Mouse (Mus musculus) granulocyte monocyte progenitor cell, adult 5-6 weeks (primary cell): ENCODE measurements at regions not wholly inside any gene's neighbourhood (a gene's known extent, or its start where the extent isn't known, plus 50 kb on each side); places are given as distances from the start of the nearest gene placed in this dataset.

Experiments
- ATAC-seq: replicated peaks from 2 replicates; pipeline ENCODE4 v1.8.0; 2016; ENCODE audit warnings: mild to moderate bottlenecking, moderate TSS enrichment, inconsistent platforms; ENCODE audit not compliant: poor library complexity, severe bottlenecking

DNA sequence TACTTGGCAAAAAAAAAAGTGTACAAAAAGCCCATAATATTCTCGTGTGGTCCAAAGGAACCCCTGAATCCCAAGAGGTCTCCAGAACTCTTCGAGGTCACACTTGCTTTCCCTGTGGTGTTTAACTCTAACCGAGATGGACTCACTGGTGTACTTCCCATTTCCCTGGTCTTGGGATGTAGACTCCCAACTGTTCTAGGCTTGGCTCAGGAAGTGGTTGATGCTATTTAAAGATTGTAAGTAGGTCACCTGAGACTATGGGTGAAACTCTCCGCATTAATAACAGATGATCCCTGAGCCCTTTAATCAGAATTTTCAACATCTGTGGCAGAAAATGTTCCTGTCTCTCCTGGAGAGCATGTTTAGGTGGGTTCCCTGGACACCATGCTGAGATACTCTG lies 185.6 kb upstream of the Gm15217 start:
- ATAC-seq = no peak

DNA sequence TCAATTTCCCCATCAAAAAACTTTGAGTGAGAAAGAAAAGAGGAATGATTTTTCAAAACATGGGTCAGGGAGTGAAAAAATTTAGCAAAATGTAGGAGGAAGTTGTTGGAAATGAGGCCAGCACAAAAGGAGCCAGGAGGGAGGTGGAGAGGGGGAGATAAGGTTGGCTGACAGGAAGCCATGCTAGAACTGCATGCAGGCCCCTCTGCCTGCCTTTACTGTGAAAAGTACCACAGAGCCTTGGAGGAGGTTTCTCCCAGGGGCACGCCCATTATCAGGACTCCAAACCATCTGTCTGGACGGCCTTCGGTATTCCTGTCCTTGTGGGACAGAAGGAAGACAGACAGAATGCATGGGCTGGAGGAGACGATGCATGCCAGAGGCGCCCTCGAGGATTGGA lies 183.3 kb upstream of the Gm15217 start:
- ATAC-seq = no peak

DNA sequence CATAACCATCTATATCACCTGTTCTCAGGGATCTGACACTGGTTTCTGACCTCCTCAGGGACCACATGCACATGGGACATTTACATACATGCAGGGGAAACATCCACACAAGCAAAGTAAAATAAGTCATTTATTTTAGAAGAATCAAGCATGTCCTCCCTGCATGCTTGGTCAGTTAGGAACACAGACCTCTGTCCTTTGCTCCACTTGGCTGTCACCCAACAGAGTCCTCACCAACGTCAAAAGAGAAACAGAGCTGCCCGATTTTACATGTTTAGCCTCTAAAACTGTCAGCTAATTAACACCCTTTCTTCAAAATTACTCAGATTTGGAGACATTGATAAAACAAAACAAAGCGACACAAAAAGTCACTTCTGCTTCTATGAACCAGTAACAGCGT lies 176.4 kb upstream of the Gm15217 start:
- ATAC-seq = no peak

DNA sequence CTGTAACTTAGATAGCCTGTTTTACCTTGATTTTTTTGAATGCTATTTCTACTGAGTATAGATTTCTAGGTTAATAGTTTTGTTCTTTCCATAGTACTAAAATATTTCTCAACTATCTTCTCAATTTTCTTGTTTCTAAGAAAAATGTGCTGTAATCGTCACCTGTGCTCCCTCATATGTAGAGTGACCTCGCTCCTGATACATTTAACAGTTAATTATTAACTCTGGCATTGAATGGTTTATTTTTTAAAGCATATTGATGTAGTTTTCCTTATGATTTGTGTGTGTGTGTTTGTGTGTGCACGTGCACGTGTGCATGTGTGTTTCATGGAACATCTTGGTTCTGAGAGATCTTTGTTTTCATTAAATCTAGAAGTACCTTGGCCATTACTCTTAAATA lies 158.7 kb upstream of the Gm15217 start:
- ATAC-seq = no peak

DNA sequence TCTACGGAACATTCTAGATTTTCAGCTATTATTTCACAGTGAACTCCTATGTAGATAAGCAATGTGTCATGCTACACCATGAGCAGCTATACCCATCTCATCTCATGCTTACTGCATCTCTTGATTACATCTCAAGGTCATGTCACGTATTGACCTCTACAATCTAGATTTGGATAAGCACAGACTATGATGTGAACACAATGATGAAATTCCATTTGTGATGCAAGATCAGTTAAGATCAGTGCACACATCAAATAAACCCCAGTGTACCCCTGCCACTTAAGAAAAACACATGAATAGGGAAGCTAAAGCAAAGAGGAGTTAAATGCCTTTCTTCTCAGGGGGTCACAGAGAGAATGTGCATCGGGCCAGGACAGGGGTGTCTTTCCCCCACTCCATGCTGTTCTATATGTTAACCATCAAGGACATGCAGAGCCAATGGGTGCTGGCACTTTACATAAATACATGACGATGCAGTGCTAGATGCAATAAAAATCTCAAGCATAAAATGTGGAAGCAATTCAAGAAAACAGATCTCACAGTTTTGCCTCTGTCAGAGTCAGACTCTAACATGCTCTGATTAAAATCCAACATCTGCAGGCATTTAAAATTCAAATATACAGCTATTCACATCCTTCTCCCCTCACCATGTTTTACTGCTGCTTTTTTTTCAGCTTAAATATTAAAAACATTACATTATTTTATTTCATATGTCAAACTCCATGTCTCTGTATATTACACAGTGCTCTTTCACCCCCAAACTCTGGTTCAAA lies 157.1 kb upstream of the Gm15217 start:
- no peak for ATAC-seq

DNA sequence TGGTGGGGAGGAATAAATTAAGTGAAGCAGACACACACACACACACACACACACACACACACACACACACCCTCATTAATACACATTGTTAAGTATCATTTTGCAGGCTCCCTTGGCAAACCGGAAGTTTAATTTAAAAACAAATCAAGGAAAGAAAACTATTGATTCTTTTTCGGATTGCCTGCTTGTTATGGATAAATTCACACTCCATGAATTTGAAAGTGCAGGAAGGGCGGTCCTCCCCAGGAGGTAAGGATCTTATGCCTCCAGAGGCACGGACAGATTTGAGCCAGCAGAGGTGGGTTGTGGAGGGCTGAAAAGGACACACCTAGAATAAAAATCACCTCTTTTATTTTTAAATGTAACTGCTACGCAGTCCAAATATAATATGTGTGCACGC lies 156.2 kb upstream of the Gm15217 start:
- ATAC-seq = no peak

DNA sequence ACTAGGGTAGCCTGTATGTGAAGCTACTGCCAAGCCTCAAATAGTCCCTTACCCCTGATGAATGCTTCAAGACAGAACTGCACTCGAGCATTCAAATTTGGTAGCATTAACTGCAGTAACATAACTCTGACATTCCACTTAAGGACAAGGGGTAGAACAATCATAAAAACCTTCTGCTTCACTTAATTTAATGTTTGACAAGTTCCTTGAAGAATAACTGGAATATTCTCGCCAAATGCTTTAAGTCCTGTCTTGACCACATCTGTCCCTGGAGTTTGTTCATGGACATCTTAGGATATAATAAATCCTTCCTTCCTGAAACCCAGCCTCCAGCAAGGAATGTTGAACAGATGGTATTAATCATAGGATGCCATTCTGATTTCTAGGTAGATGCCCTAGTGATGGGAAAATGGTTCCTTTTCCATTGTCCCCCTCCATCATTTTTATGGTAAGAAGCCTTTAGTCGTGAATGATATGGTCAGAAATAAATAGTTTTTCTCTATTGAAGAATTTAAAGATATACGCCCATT lies 154.7 kb upstream of the Gm15217 start:
- no peak for ATAC-seq

DNA sequence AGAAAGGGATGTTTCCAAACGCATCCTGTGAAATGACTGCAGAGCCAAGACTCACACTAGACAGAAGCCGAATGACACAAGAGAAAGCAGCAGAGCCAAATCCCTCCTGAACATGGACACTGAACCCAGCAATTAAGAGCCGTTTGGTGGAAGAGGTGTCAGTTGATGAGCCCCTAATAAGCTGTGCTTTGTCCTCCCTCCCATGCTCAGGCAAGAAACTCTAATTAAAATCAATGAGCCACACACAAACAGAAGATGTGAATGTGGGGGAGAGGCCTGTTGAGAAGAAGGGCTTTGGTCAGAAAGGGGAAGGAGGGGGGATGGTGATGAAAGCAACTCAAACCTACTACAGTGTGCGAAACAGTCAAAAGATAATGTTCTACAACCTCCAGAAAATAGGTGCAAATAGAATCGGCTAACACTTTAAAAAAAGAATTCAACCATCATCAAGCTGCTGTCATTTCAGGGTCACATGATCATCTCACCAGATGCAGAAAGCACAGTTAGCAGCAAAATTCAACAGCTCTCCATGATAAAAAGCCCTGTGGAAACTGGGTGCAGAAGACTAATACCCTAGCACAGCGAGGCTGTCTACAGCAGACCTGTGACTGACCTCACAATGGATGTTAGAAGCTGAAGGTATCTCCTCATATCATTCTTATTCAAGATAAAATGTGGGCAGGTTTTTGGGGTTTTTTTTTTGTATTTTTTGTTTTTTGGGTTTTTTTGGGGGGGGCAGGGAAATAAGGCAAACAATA lies 153.2 kb upstream of the Gm15217 start:
- no peak for ATAC-seq

DNA sequence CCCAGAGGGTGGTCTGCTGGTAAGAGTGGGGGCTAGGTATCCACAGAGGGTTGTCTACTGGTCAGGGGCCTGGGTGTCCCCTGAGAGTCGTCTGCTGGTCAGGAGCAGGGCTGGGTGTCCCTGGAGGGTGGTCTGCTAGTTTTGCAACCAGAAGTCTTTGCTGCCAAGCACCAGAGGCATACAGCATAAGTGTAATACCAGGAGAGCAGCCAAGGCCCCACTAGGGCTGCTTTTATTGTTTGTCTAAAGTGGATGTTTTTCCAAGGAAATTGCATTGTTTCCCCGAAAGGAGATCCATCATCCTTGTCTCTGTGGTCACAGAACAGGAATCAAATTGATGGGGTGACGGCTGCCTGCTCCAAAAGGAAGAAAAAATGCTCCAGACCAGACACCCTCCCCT lies 145.2 kb upstream of the Gm15217 start:
- no peak for ATAC-seq

DNA sequence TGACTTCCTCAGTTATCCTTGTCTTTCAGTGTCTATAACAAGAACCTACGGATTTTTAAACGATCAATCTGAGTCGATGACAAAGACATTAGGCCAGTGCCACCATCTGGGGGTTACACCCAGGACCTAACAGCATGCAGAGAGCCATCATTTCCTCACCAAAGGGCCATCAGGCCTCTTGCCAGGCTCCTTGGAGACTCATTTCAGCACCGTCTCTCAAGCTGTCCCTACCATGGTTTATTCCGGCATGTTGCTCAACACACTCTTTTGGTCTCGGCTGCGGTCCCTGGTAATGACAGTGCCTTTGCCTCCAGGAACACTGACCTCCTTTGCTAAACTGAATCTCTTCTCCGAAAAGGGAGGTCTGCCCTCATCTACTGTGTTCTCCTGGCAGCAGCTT lies 144.4 kb upstream of the Gm15217 start:
- no peak for ATAC-seq

DNA sequence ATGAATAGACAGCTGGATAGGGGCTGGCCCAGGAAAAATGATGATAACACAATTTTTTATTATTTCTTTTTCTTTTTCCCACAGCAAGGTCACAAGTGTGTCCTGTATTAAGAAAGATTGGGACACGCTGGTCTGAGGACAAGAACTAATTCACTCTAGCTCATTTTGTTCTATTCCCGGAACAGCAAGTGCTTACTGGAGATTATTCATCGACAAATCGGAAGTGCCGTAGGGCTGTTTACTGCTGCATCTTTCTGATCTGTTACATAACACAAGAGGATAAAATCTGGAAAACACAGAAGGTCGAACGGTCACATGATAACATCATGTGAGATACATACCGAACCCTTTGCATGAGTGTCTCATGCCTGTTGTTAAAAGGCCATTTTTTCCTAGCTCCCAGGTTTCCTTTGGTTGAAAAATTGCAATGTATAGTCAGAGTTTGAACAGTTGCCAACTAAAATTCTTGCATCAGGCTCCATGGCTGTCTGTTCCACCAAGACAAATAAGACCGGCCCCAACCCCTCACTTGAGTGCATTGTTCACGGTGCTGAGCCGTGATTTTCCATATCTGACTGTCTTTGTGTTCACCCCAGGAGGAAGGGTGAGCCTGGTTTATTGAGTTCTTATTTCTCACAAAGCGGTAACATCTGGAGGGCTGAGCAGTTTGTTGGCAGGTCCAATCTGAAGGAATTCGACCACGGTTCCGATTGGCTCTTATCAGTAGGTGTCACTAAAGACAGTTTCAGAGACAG lies 139.0 kb upstream of the Gm15217 start:
- no peak for ATAC-seq

DNA sequence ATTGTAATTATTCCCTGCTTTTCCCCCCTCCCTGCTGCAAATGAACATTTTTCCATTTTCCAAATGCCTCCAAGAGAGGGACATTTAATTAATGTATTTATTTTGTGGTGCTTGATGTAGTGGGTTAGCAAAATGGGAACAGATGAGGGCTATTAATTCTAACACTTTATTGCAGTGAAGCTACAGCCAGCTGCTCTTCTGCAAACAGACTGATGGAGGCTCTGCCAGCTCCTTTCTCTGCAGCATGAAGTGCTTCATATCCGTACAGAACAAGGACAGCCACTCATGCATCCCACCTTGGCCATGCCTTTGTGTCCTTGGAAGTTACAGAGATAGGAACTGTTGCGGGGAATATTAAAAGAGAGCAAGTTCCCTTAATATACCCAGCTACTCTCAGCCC lies 138.3 kb upstream of the Gm15217 start:
- ATAC-seq = no peak

DNA sequence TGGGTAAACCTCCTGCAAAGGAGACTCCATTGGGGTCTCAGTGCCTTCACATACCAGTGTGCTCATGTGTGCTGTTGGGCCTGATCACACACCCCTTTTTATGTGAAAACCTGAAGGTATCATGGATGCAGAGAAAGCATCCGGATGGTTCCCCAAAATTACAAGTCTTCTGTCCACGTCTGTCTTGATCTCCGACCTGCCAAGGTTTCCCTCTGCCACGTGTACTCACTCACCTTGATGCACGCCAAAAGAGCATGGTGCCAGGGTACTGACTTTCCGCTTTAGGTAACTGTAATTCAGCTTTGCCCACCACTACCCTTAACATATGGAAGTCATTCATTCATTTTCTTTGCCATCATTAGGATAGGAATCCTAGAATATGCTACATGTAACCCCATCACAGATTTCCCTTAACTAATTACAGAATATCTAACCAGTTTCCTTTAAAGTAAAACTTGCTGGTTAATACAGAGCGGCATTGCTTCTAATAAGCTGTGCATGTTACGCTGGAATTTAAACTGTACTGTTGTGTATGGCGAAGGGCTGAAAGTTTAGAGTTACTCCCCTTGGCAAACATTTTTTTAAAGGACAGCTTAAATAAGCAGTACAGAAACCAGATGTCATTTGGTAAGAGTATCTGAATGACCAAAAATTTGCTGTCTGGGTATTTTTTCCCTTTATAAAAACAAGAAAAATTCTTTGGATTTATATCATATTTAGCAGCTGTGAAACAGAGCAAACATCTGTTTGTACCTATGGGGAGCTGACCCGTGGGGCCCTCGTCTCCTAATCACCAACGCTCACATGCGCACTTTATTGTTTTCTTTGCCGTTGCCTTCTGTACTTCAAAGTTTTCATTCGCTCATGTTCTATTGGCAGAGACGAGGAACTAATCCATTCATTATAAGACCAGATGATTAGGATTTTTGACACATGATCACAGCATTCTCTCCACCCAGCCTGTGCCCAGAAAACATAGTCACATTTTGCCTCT lies 131.4 kb upstream of the Gm15217 start:
- ATAC-seq = no peak

DNA sequence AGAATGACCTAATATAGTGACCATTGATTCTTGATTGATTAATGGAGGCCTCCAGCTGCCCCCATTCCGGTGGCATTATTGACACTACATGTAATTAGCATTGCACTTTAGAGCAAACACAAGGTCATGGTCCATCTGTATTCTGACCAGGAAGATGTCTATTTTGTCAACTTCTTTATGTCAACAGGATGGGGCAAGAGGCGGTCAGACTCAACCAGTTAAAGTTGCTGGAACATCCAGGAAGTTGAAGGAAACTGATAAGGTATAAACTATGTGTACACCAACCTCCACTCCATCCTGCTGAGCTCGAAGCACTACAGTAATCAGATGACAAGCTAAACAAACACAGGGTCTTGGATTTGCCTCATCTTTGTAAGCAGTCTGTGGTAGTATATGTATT lies 130.1 kb upstream of the Gm15217 start:
- ATAC-seq = no peak

DNA sequence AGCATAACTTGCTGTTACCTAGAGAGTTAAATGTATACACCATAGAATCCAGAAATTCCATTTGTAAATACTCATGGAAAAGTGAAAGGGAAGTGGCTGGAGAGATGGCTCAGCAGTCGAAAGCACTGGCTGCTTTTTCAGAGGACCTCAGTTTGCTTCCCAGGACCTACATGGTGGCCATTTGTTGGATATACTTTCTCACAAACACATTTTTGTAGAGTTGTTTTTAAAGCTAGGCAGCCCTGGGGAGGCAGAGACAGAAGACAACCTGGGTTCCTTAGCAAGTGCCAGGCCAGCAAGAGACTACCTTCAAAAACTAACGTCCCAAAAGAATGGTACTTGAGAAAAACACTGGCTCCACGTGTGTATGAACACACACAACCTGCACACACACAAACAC lies 124.0 kb upstream of the Gm15217 start:
- no peak for ATAC-seq

DNA sequence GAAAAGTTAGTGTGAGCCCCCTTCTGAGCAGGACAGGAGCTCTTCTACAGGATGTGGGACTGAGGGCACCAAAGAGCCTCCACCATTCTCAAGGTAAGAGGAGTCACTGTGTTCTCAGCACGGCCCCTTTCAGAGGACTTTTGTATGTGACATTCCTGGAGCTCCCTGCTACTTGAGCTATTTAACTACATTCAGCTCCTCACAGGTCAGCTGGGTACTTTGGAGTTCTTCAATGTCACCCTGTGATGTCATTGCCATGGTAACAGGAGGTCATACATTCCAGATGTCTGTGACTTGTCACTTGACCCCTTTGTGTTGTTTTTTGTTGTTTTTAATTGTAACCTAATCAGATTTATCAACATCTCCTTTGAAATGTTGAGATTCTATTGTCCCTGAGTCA lies 122.9 kb upstream of the Gm15217 start:
- no peak for ATAC-seq

DNA sequence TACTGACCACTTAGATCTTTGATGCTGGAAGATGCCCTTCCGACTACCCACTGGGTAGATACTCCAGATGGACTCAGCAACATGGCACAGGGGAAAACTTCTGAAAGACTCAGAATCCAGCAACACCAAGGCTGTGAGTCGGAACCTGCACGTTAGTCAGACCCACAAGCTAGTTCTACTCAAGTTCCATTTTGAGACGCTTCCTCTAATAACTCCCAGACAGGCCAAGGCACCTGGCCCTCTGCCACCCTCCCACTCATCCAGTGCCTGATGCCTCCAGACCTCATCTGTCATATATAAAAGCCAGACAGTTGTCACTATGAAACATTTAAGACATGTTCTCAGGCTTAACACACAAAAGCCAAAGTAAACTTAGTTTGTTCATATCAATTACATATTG lies 121.9 kb upstream of the Gm15217 start:
- no peak for ATAC-seq

DNA sequence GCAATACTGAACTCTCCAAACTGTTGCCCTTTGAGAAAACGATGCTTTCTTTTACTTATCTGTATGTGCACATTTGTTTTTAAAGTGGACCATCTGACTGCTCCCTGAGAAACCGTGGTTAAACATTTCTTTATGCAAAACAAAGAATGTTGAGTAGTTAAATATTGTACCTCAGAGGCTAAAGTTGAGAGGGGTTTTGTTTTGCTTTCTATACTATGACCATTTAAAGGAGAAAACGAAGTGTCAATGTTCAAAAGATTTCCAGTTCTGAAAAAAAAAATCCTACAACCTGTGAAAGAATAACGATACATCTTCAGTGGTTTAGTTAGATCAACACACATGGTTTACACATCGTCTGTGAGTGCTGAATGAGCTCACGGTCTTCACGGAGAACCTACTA lies 120.7 kb upstream of the Gm15217 start:
- no peak for ATAC-seq

DNA sequence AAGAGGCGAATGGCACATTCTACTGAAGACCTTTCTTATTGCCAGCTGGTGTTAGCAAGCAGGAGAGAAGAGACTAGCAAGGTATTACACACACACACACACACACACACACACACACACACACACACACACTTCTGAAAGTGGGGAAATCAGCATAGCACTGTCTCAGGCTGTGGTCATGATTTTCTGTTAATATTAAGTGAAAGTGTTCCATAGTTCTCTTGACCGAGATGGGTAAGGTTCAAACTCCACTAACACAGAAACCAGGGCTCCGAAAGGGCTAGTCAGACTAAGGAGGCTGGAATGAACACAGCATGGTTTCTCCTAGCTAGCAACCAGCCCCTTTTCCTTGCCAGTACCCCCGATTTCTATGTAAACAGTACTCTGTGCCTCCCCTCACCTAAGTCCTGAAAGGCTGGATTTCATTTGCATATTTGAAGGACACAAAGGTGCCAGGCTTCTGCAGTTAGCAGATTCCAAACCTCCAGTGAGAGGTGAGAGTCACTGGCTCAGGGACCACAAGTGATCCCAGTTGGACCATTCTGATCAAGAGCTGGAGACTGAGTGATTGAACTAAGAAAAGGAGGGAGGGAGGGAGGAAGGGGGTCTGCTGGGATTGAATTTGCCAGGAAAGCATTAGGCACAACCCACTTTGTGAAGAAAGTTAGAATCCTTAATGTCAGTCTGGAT lies 118.8 kb upstream of the Gm15217 start:
- no peak for ATAC-seq
